Comparison of ENCODE assay signal across 19 mouse cellular contexts in genomic region chr3:84504291-84504690, GRCm38 (mm10). TPM values are rescaled to one million over a fixed set of nuclear protein-coding genes. Genes with fewer than 3 reads are reported as not detected.
DNase-seq lines count a peak whose midpoint lies in the region; ATAC-seq and TF ChIP-seq lines count a peak whose summit lies in the region.
"Had no signal": no experiment of that assay in that cellular context is flagged by ENCODE, and none has a peak within 500 bp of the region (broad histone marks: within the 10 kb centered on the region; RNA-seq: fewer than 3 reads in every experiment).

No protein-coding gene starts in this region.

- TF ChIP-seq CTCF in bone marrow macrophage, adult 2 months (IDR thresholded peaks at IDR 0.05; ENCODE audit: low read depth, low read length) = no peak

- H3K27ac ChIP-seq in bone marrow macrophage, adult 2 months (ENCODE audit: insufficient read depth, low read depth, low read length) = peak overlapping the region; percentile 39
- no peak overlapping the region for H3K27ac ChIP-seq in kidney, embryonic 14.5 days (ENCODE audit: low read depth, low read length)
- H3K27ac ChIP-seq: embryonic facial prominence, embryonic 12.5 days; forebrain, embryonic 15.5 days; heart, adult 2 months; hindbrain, embryonic 15.5 days had no signal

- no peak overlapping the region for H3K4me2 ChIP-seq in kidney, embryonic 14.5 days (replicated peaks; ENCODE audit: low read depth, low read length)
- H3K4me2 ChIP-seq: embryonic facial prominence, embryonic 12.5 days; forebrain, embryonic 15.5 days; heart, embryonic 12.5 days; hindbrain, embryonic 15.5 days had no signal

- no peaks in the 10 kb centered on the region for H3K9me3 ChIP-seq in kidney, embryonic 14.5 days (ENCODE audit: control insufficient read depth, low read length)
- H3K9me3 ChIP-seq: embryonic facial prominence, embryonic 12.5 days; forebrain, embryonic 15.5 days; heart, embryonic 12.5 days; hindbrain, embryonic 15.5 days had no signal

- WGBS in kidney, embryonic 14.5 days = 96% methylated on average over 8 of the region's 8 CpGs

- TF ChIP-seq POLR2A in bone marrow macrophage, adult 2 months (IDR thresholded peaks at IDR 0.05; ENCODE audit: borderline replicate concordance, low read depth, low read length) = no peak

- peak; percentile 50 for DNase-seq in lung, postnatal 36 days
- DNase-seq in lung, adult 18-20 months = no peak
- DNase-seq in left cerebral cortex, postnatal 36 days (ENCODE audit: low spot score in 2 of 2) = no peak
- DNase-seq in adrenal gland, postnatal 10 days = no peak
- DNase-seq: adrenal gland, adult 2 months; adrenal gland, postnatal 36 days; B cell, adult 2 months; cerebellum, adult 2 months; cerebellum, postnatal 10 days; gastrocnemius, postnatal 36 days; heart, adult 2 months had no signal

- H3K4me3 ChIP-seq in bone marrow macrophage, adult 2 months (ENCODE audit: insufficient read depth, low read length) = no peak overlapping the region
- H3K4me3 ChIP-seq in kidney, embryonic 14.5 days (ENCODE audit: low read length) = no peak overlapping the region
- H3K4me3 ChIP-seq: embryonic facial prominence, embryonic 12.5 days; forebrain, embryonic 15.5 days; heart, adult 2 months; heart, embryonic 12.5 days; hindbrain, embryonic 15.5 days had no signal

- intact Hi-C loops in left cerebral cortex, postnatal 36 days (cut with DNase I) = no loop called here

- ATAC-seq in hematopoietic stem cell, adult 5-6 weeks (replicated peaks in 1 of 2; ENCODE audit: insufficient read depth in 1 of 2, low FRiP score in 2 of 2, low TSS enrichment in 1 of 2, low read depth in 1 of 2, poor library complexity in 2 of 2, severe bottlenecking in 2 of 2) = peak; percentile 85 to 92
- ATAC-seq in neutrophil, adult 5-6 weeks (ENCODE audit: extremely low read depth, insufficient number of reproducible peaks, low FRiP score, poor library complexity, severe bottlenecking) = peak; percentile 70; the same call in 1 of the 2 replicates
- ATAC-seq in kidney, embryonic 14.5 days (ENCODE audit: low FRiP score, low TSS enrichment) = no peak
- ATAC-seq: forebrain, embryonic 15.5 days had no signal

- no peaks in the 10 kb centered on the region for H3K27me3 ChIP-seq in kidney, embryonic 14.5 days (ENCODE audit: control insufficient read depth, insufficient read depth, low read length)
- H3K27me3 ChIP-seq: embryonic facial prominence, embryonic 12.5 days; forebrain, embryonic 15.5 days; heart, embryonic 12.5 days; hindbrain, embryonic 15.5 days had no signal

- no peaks in the 10 kb centered on the region; the same call in 1 of the 2 replicates for H3K36me3 ChIP-seq in kidney, embryonic 14.5 days (ENCODE audit: control insufficient read depth, insufficient read depth, low read length)
- H3K36me3 ChIP-seq: forebrain, embryonic 15.5 days; hindbrain, embryonic 15.5 days had no signal

- peaks cover 16% of the 10 kb centered on the region for H3K4me1 ChIP-seq in bone marrow macrophage, adult 2 months (ENCODE audit: control insufficient read depth, insufficient read depth, low read length)
- no peaks in the 10 kb centered on the region for H3K4me1 ChIP-seq in kidney, embryonic 14.5 days (ENCODE audit: control insufficient read depth, insufficient read depth, low read length)
- H3K4me1 ChIP-seq: forebrain, embryonic 15.5 days; hindbrain, embryonic 15.5 days had no signal

- H3K9ac ChIP-seq in kidney, embryonic 14.5 days (ENCODE audit: low read depth, low read length) = no peak overlapping the region
- H3K9ac ChIP-seq: embryonic facial prominence, embryonic 12.5 days; forebrain, embryonic 15.5 days; heart, embryonic 12.5 days; hindbrain, embryonic 15.5 days had no signal

RNA-seq across cellular contexts. Expression of gene Fhdc1, which starts 24.1 kb away (rescaled TPM):
- 0.46 and 1.5 TPM in 2 replicates for polyA plus RNA-seq in bone marrow macrophage, adult 2 months (2012; ENCODE audit: insufficient read depth, insufficient read length, missing spikeins)
- total RNA-seq in hematopoietic stem cell, adult 5-6 weeks (2017) = 3.1 and 4.1 TPM in 2 replicates
- 1.4 and 2.0 TPM in 2 replicates for total RNA-seq in neutrophil, adult 5-6 weeks (2017)
- 1 to 10 TPM; 4.1 to 4.6 TPM for total RNA-seq in left cerebral cortex, postnatal 36 days (2021)
- 10 to 100 TPM; 10.8 to 24.9 TPM for total RNA-seq in adrenal gland, postnatal 10 days (2021)
- 0.87 and 4.4 TPM in 2 replicates for polyA plus RNA-seq in kidney, embryonic 14.5 days (2014; fragmentation: Nextera tagmentation; extraction: Ambion mirVana)
